8 mouse cellular contexts compared by ENCODE assay signal in genomic region chr14:60784427-60785315, GRCm38 (mm10). TPM values are rescaled to one million over a fixed set of nuclear protein-coding genes. Genes with fewer than 3 reads are reported as not detected.
DNase-seq lines count a peak whose midpoint lies in the region; ATAC-seq and TF ChIP-seq lines count a peak whose summit lies in the region.

Mipep (plus strand) TSS chr14:60784573.

- H3K4me3 ChIP-seq in ES-E14 (ENCODE audit: insufficient read depth in 1 of 2, low read depth in 1 of 2, low read length in 2 of 2, poor library complexity in 1 of 2, severe bottlenecking in 1 of 2), result peak within 1 kb of the TSS; percentile 84 to 90
- peak within 1 kb of the TSS; percentile 61 for H3K4me3 ChIP-seq in forebrain, embryonic 15.5 days
- peak within 1 kb of the TSS; percentile 72 for H3K4me3 ChIP-seq in lung, adult 2 months (replicated peaks; ENCODE audit: extremely low read depth, low read depth, low read length)

- no peaks in the 10 kb centered on the region for H3K9me3 ChIP-seq in ES-E14 (ENCODE audit: control insufficient read depth, insufficient read depth, low read depth, low read length)
- no peaks in the 10 kb centered on the region for H3K9me3 ChIP-seq in forebrain, embryonic 15.5 days

- ATAC-seq in forebrain, embryonic 15.5 days (replicated peaks), result peak; percentile 97
- peak; percentile 91 for ATAC-seq in neutrophil, adult 5-6 weeks (ENCODE audit: extremely low read depth, insufficient number of reproducible peaks, low FRiP score, poor library complexity, severe bottlenecking)

- no peaks in the 10 kb centered on the region for H3K27me3 ChIP-seq in forebrain, embryonic 15.5 days

- TF ChIP-seq CTCF in lung, adult 2 months (IDR thresholded peaks at IDR 0.05; ENCODE audit: insufficient read depth, low read length), result peak; percentile 95

- H3K36me3 ChIP-seq in ES-E14 (ENCODE audit: control insufficient read depth, insufficient read depth, low read length, poor library complexity, severe bottlenecking), result peaks cover 6% of the 10 kb centered on the region; the same call in 1 of the 2 replicates
- H3K36me3 ChIP-seq in forebrain, embryonic 15.5 days, result no peaks in the 10 kb centered on the region

- peak; percentile 91 for DNase-seq in ES-E14 (ENCODE audit: low read depth, low spot score)
- peak; percentile 81 for DNase-seq in cerebellum, adult 11-12 months
- DNase-seq in heart, postnatal 25 days (ENCODE audit: low spot score), result peak; percentile 42
- DNase-seq in layer of hippocampus, adult 18-20 months (ENCODE audit: low spot score in 2 of 2), result peak; percentile 86 to 92
- DNase-seq in lung, adult 2 months, result peak; percentile 79
- peak; percentile 75 to 83 for DNase-seq in thymus, adult 18-20 months

- WGBS in forebrain, embryonic 15.5 days, result 1% methylated on average over 61 of the region's 61 CpGs
- under 1% methylated on average over 61 of the region's 61 CpGs for WGBS in lung, adult 2 months

- H3K4me2 ChIP-seq in forebrain, embryonic 15.5 days (replicated peaks), result peak within 1 kb of the TSS; percentile 72

- H3K9ac ChIP-seq in ES-E14 (ENCODE audit: insufficient read depth, low read depth, low read length, poor library complexity, severe bottlenecking), result peak within 1 kb of the TSS; percentile 77
- H3K9ac ChIP-seq in forebrain, embryonic 15.5 days (replicated peaks), result peak within 1 kb of the TSS; percentile 63

- intact Hi-C loops in heart, postnatal 25 days (cut with DNase I), result no loop called here

- in situ Hi-C loops in ES-E14 (cut with MboI; ENCODE audit: low sequenced_read_pairs in 2 of 2, unreplicated experiment in 2 of 2), result no loop called here

- TF ChIP-seq POLR2A in lung, adult 2 months (IDR thresholded peaks at IDR 0.05; ENCODE audit: borderline replicate concordance, extremely low read depth, low read depth, low read length), result peak; percentile 49; the same call in 1 of the 2 replicates

- no peak within 1 kb of the TSS for H3K27ac ChIP-seq in ES-E14 (ENCODE audit: insufficient read depth, low read depth, low read length, poor library complexity, severe bottlenecking)
- peak within 1 kb of the TSS; percentile 59; the same call in 1 of the 2 replicates for H3K27ac ChIP-seq in forebrain, embryonic 15.5 days (replicated peaks)

- peaks cover 2 to 6% of the 10 kb centered on the region in 2 experiments; a peak in 1 of 4 replicates for H3K4me1 ChIP-seq in ES-E14 (ENCODE audit: control insufficient read depth in 2 of 2, insufficient read depth in 2 of 2, low read length in 2 of 2, poor library complexity in 1 of 2)
- peaks cover 8% of the 10 kb centered on the region for H3K4me1 ChIP-seq in forebrain, embryonic 15.5 days
- no peaks in the 10 kb centered on the region for H3K4me1 ChIP-seq in lung, adult 2 months (ENCODE audit: control insufficient read depth, insufficient read depth, low read length)

TF ChIP-seq in ES-E14, 5 proteins besides CTCF, POLR2A, EP300 and RAD21:
- TF ChIP-seq ZC3H11A (IDR thresholded peaks at IDR 0.05; ENCODE audit: borderline replicate concordance, low read depth, low read length) (no peak), HCFC1 (IDR thresholded peaks at IDR 0.05; ENCODE audit: borderline replicate concordance, insufficient read depth, low read length) (peak; percentile 56; the same call in 1 of the 2 replicates)

RNA-seq across cellular contexts. Expression of gene Mipep, which starts in this region (rescaled TPM):
- total RNA-seq in ES-E14 (2012; rRNA removed), result 7.9 and 17.3 TPM in 2 replicates
- polyA plus RNA-seq in forebrain, embryonic 15.5 days (2015; fragmentation: Nextera tagmentation; extraction: Ambion mirVana), result 21.4 and 22.0 TPM in 2 replicates
- 10 to 100 TPM; 53.9 to 58.4 TPM for total RNA-seq in heart, postnatal 25 days (2021)
- total RNA-seq in layer of hippocampus, adult 18-20 months (2021), result 10 to 100 TPM; 30.2 to 31.3 TPM
- 7.6 and 9.1 TPM in 2 replicates for polyA plus RNA-seq in lung, adult 2 months (2012; rRNA removed)
- total RNA-seq in neutrophil, adult 5-6 weeks (2017), result 5.8 and 8.0 TPM in 2 replicates
